Mouse (Mus musculus): Measurements from ENCODE around the gene Dcaf17.

The Dcaf17 gene

DNA sequence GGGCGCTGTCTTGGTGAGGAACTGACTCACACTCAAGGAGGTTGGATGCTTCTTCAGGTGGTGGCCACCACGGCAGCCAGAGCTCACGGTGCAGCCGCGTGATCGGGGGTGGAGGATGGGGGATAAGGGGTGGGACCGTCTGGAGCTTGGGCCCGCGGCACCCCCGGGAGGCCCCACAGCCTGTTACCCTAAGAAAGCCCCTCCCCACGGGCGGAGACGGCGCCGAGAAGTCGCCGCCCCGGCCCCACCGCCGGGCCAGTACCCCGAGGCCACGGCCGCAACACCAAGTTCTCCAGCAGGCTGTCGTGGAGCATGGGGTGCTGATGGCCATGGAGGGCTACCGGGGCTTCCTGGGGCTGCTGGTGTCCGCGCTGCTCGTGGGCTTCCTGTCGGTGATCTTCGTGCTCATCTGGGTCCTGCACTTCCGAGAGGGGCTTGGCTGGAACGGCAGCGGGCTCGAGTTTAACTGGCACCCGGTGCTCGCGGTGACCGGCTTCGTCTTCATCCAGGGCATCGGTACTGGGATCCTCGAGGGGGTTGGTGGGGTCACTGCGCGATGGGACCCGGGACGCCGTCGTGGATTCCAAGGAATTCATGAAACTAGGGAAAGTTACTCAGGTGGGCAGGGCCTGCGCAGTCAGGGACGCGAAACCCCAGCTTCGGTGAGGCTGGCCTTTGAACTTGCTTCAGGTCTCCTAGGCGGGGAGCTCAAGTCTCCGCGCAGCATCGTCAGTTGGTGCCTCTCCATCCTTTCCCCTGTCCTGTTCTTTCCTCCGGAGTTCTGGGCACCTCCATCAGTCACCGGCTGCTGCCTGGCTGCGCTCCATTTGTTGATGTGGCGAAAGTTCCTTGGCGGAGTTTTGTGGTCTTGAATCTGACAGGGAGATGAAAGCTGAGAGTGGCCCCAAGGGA, 62.9 kb downstream of the Dcaf17 start, which contains the start of gene Cybrd1:
Gene Cybrd1 (plus strand): TSS at position 127 of the 912 bp plus-strand sequence.
- no peak for ATAC-seq (ENCODE audit: insufficient number of reproducible peaks, low FRiP score, low TSS enrichment)

DNA sequence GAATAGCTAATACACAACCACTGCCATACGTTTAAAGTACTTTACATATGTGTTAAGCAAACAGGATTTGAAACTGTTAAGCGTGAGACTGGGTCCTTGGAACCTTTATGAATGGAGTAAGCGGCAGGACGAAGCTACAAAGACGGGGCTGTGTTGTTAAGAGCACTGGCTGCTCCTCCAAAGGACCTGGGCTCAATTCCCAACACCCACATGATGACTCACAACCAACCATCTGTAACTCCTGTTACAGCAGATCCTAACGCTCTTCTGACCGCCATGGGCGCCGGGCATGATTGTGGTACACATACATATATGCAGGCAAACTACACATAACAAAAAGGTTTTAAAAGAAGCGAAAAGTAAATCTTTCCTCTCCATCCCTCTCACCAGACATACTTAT, 65.7 kb downstream of the Dcaf17 start:
- ATAC-seq (ENCODE audit: insufficient number of reproducible peaks, low FRiP score, low TSS enrichment): no peak

DNA sequence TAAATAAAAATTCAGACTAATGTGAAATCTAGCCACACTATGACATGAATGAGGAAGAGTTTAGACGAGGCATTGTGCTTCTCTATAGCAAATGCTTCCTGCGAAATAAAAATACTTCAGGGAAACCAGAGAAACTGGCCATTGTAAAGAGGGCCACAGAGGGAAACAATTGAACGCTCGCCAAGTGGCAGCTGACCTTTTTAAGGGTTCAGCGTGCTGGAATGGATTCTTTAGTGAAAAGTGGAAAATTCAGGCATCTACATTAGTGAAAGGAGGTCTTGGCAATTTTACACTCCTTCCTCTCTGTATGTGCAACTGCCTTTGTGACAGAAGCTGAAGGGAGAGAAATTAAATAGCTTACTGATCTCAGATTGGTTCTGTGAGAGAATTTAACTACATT, 66.3 kb downstream of the Dcaf17 start:
- no peak for ATAC-seq (ENCODE audit: insufficient number of reproducible peaks, low FRiP score, low TSS enrichment)

DNA sequence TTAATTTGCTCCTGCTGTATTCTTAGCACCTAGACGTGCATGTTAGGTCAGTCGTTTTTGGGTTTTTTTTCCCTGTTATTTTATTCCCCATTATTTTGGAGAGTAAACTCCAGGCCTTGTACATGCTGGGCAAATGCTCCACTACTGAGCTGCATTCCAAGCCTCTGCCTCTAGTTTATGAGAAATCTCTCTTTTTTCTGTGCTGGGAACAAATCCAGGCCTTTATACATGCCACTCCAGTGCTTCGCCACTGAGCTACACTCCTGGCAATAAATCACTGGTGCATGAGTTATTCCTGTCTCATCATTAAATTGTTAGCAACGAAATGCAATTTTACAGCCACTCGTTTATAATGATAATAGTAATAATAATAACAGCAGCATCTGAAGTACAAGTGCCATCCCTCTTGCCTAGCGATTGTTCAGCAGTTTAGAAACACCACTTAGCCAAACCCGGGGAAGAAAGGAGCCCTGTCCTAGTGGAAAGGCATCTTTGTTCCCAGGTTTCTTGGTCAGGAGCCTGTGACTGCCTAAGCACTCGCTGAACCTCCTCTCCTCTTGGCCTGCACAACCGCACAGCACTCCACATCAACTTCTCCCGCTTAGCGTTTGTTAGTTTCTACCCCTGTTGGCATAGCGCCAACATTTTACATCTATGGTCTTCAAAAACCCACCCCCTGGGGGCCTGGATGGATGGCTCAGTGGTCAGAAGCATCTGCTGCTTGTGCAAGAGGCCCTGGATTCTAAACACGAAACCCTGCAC, 67.3 kb downstream of the Dcaf17 start:
- ATAC-seq (ENCODE audit: insufficient number of reproducible peaks, low FRiP score, low TSS enrichment): no peak

DNA sequence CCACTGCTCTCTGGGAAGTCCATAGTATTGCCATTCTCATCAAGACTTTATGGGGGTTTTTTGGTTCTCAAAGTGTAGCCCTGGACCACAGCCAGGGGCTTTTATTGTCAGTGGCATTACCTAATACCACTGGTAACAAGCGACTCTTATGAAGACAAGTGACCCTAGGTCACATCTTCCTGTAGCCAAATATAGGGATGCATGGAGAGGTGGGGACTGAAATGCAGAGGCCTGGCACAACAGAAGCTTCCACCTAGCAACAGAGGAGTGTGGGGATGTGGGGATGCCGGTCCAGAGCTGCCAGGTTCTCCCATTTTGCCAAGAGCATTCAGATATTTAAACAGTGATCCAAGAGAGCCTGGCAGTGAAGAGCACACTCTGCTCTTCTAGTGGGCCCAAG, 68.5 kb downstream of the Dcaf17 start:
- no peak for ATAC-seq (ENCODE audit: insufficient number of reproducible peaks, low FRiP score, low TSS enrichment)

DNA sequence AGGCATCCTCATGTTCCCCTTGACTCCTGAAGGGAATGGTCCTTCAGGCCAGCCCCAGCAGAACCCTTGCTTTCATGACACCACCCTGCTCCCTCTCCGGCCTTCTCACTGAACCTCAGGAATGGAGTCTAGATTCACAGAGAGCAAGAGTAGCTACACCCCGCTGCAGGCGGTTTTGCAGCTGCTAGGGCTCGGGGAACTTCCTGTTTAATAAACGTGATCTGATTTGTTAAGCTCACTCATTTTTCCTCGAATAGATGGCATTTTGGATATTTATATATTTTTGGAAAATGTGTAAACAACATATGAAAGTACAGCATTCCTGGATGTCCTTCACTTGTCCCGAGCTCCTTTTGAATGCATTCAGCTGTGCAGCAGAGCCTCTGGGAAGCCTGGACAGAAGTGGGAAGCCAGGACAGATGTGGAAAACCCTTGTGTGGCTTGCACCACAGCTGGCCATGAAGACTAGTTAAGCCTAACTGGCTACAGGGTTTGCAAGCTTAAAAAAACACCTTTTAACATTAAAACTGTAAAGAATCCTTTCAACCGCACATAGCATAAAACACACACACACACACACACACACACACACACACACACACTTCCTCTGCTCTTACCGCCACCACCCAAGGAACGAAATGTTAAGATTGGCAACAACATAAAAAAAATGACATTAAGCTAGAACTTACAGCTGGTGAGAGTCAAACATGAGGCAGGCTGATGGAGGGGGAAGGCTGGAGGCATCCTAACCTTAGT, 72.8 kb downstream of the Dcaf17 start:
- ATAC-seq (ENCODE audit: insufficient number of reproducible peaks, low FRiP score, low TSS enrichment): no peak

DNA sequence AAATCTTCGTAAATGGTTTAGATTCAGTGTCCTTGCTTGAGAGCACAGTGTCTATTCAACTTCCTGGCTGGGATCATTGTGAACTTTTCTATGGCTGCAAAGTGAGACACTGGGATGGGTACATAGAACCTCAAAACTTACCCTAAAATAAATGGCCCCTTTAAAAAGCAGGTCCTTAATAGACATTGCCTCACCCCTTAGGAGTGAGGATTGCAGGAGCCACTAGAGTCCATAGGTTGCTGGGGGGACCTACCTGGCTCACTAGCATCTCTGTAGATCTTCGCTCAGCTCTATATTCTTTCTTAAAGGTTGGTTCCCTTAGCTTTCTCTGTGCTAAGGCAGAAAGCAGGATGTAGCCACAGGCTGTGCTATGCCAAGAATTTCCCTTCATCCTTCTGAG, 75.2 kb downstream of the Dcaf17 start:
- no peak for ATAC-seq (ENCODE audit: insufficient number of reproducible peaks, low FRiP score, low TSS enrichment)

DNA sequence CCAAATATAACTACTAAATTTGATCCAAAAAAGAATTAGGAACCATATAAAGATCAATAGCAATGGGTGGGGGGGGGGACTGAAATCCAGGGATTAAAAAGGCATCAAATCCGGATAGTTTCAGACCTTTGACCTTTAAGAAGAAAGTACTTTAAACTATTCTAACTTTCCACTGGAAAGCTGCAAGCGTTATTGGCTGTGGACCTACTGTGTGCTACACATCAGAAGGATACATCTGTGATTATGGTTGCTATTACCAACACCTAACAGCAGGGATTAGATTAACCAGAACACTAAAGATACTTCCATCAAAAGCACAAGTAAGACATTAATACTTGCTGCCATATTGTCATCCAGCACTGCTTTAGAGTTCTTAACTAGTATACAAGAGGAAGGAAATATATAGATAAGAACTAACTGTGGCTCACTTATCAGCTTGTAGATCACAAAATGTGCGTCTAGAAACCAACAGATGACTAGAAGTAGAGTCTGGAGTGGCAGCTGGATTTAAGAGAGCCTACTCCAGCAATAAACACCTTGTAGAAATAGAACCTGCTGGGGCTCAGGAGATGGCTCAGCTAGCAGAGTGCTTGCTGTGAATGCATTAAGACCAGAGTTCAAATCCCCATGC, 76.9 kb downstream of the Dcaf17 start:
- ATAC-seq (ENCODE audit: insufficient number of reproducible peaks, low FRiP score, low TSS enrichment): no peak

DNA sequence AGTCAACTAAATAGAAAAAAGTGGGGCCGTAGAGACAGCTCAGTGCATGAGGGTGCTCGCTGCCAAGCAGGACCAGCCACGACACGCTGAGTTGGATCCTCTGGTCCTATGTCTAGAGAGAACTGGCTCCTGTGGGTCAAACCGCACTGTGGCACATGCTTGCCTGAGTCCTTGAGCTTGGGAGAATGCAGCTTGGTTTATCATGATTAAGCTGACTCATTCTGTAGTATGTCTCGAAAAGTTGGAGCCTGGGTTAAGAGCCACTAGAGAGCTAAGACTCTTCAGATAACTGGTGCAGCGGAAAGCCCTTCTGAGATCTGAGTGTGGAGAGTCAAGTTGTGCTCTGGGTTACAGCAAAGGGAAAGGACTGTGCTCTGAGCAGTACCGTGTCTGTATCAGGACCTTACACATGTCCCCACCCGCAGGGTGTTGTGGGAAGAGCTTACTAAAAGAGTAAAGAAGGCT, 78.9 kb downstream of the Dcaf17 start:
- ATAC-seq (ENCODE audit: insufficient number of reproducible peaks, low FRiP score, low TSS enrichment): no peak

DNA sequence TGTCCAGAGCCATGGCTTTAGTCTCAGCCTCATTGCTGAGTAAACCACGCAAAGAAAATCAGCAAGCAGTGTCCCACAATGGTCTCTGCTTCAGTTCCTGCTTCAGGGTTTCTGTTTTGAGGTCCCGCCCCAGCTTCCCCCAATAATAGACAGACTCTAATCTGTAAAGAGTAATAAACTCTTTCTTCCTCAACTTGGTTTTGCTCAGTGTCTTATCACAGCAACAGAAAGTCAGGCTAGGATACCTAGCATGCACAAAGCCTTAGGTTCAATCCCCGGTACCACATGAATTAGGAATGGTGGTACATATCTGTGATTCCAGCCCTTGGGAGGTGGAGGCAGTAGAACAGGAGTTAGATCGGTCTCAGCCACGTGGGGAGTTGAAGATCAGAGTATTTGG, 79.7 kb downstream of the Dcaf17 start:
- ATAC-seq (ENCODE audit: insufficient number of reproducible peaks, low FRiP score, low TSS enrichment): no peak

DNA sequence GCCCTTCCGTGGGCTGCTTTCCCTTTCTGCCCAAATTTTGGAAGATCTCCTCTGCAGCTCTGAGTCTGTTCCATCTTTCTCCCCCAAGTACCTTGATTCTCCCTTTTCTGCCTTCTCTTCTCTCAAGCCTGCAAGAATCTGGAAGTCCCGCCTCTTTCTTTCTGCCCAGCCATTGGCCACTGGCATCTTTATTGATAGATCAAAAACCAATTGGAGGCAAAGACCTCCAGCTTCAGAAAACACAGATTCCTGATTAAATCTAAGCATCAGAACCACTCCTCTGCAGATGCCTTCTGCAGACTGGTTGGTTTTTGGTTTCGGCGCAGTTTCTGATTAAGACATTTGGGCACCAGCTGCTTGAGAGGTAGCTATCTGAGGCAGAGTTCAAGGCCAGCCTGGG, 85.5 kb downstream of the Dcaf17 start:
- ATAC-seq (ENCODE audit: insufficient number of reproducible peaks, low FRiP score, low TSS enrichment): no peak

DNA sequence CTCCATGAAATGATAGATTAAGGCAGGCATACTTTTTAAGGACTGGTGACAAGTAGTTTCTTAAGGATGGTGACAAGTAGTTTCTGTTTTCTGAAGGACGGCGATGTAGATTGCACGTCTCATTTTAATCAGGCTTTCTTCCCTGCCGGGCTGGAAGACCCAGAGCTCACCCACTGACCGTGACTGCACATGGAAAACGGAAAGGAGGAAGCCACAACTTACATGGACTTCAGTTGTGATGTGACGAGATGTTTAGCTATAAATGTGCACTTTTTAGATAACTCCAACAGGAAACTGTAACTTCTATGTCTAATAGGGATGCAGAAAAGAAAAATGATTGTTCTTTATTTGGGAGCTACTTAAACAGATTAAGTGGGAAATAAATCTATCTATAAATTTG, 87.3 kb downstream of the Dcaf17 start:
- no peak for ATAC-seq (ENCODE audit: insufficient number of reproducible peaks, low FRiP score, low TSS enrichment)

DNA sequence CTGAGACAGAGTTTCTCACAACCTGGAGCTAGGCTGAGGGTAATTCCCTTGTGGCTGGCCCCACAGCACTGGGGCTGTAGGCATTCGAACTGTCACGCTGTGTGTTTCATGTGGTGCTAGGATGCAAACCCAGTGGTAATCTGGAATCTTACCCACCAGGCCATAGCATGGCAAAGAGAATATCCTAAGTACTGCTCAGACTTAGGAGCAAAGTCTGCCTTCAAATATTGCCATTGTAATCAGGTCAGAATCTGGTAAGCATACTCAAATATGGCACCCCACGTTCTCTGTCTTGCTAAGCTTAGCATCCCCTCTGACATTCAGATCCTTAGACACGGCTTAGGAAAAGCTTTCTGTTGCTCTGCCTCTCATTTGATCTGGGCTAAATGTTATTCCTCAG, 90.7 kb downstream of the Dcaf17 start:
- no peak for ATAC-seq (ENCODE audit: insufficient number of reproducible peaks, low FRiP score, low TSS enrichment)

DNA sequence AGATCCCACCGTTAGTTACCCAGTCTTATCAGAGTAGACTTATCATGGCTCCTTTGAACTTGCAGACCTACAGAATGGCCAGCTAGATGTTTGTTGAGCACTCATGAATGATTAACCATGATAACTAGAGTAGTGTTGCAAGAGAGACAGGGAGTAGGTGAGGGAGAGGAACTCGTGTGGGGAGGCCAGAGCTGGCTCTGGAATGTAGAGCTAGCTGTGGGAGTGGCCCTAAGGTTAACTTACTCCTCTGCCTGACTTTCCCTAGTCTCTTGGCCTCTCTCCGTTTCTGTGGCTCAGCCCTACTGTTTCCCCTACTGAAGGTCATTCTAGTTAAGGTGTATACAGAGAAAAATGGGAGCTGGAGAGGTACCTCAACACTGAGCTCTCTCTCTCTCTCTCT, 91.1 kb downstream of the Dcaf17 start:
- no peak for ATAC-seq (ENCODE audit: insufficient number of reproducible peaks, low FRiP score, low TSS enrichment)

DNA sequence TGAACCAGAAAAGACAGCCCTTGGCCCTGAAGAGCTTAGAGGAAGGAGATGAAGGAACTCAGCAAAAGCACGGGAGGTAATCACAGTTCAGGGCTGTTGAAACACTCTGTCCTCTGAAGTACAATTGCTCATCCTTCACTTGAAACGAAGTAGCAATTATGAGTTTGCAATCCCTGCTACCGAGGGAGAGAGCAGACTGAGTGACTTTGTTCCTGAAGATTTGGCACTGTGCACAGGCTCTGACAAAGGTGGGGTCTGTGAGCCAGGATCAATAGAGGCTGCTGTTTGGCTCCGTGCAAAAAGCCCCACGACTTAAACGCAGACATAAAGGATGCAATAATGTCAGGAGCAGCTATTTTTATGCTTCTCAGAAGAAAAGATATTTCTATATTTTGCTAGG, 92.7 kb downstream of the Dcaf17 start:
- no peak for ATAC-seq (ENCODE audit: insufficient number of reproducible peaks, low FRiP score, low TSS enrichment)
